Mouse (Mus musculus) CD4-positive, CD25-positive, alpha-beta regulatory T cell, adult 4 months (primary cell): ENCODE results near the gene Cep250. TPM values are rescaled to one million over a fixed set of nuclear protein-coding genes. Genes with fewer than 3 reads are reported as not detected.
"Not testable (repeated sequence)": the region's sequence is repeated elsewhere in the genome, so short reads cannot be mapped to it uniquely, and the experiment has no call there.

Experiments used
- ATAC-seq: one replicate; pipeline ENCODE4 v1.8.0; 2017
- polyA plus RNA-seq, 2 experiments: library from polyadenylated mRNA; unstranded; fragments of 100-300 nt; shearing (Covaris generic); gene quantifications; one replicate each; pipeline ENCODE4 v1.2.1; 2017

Cep250 gene
- polyA plus RNA-seq = 10 to 100 TPM; 34.0 to 50.2 TPM

DNA sequence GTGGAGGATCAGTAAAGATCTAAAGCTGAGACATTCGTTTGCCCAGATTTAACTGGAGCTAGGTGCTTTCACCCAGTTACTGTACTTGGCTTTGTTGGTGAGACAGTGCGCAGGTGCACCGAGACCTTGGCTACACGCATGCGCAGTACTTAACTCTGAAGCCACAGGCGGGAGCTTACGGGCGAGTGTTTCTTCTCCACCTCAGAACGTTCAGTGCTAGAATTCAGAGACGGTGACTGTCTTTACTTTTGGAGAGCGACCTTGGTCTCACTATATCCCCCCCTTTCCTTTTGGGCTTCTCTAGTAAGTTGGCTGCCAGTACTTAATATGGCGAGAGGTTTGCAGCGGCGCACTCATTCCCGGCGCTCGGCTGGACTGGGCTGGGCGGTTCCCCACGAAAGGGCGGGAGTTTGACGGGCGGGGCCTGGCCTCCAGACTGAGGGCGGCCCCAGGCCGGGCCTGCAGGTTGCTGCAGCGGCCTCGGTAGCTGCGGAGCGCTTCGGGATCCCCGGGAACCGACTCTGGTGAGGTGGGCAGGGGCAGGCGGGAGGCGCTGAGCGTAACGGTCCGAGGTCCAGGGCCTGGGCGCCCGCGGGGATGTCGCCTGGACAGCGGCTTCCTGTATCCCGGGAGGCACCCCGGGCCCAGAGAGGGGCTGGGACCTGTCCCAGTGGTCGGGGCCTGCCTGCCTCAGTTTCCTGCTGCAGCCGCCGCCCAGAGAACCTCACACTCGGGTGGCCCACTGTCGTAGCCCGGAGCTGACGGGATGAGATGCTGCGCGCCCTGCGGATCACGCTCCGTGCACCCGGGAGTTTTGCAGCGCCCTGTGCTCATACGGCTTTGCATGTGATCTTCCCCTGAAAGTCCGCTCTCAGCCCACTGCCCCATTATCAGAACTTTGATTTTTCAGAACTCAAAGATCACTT, at the start of gene Cep250:
Gene Cep250, plus strand, starts transcription at position 325 of the 926 bp plus-strand sequence.
- ATAC-seq = peak; percentile 95

DNA sequence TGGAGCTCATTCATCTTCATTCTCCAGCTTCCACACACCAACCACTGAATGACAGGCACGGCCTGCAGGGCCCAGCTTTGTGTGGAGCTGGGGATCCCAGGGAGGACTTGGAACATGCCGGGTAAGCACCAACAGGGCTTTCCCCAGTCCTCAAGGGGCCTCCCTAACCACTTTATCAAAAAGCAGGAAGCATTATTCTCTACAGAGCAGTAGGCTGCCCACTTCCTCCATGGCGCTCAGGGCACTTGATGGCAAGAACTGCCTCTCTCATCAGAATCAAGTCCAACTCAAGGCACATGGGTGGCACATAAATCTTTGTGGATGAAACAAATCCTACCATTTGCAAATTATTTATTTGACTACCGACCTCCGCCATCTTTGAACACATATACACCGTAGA, 41.6 kb upstream of the Cep250 start:
- ATAC-seq = no peak

DNA sequence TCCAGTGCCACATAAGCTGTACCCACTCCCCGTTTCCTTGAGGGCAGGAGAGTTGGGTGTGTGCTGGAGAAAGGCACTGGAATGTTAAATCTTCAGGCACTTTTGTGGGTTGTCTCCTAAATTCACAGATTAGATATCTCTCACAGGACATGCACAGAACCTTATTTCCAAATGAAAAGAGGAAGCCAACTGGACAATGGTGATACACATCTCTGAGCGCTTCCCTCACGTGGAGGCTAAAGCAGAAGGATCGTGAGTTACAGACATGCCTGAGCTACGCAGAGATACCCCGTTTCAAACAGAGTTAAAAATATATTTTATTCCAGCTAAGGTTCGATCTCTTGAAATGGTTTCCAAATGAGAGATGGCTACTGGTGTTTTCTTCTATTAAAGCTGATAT, 33.1 kb upstream of the Cep250 start:
- no peak for ATAC-seq

DNA sequence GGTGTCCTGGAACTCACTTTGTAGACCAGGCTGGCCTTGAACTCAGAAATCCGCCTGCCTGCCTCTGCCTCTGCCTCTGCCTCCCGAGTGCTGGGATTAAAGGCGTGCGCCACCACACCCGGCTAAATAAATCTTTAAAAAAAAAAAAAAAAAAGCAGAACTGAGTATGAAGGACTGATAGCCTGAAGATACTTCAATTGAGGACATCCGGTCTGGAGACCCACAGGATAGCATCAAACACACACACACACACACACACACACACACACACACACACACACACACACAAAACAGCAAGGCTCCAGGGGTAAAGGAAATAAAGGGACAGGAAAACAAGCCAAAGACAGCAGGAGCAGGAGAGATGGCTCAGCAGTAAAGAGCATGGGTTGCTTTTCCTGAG, 31.0 kb upstream of the Cep250 start:
- not testable (repeated sequence) for ATAC-seq

DNA sequence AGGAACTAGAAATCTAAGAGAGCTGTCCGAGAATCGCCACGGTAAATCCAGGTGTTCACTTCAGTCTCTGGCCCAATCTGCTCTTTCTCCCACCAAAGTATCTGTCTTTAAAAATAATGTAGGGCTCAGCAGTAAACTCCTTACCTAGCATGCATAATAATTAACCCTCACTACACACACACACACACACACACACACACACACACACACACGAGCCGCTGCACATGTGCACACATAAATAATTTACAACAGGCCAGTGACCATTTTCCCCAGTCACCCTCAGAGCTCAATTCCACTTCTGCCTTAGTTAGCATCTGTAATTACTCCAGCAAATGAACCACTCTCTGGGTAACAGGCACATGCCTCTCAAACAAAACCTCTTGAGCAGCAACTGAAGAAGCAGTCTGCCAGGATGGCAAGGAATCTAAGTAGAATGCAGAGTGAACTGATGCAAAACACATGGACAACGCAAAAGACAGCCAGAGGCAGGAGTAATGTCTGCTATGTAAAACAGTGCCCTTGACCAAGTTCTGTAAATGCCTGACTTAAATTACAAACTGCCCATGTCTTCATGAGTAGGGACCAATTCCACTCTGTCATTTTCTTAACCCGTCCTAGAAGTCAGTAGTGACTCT, 27.4 kb upstream of the Cep250 start:
- no peak for ATAC-seq

DNA sequence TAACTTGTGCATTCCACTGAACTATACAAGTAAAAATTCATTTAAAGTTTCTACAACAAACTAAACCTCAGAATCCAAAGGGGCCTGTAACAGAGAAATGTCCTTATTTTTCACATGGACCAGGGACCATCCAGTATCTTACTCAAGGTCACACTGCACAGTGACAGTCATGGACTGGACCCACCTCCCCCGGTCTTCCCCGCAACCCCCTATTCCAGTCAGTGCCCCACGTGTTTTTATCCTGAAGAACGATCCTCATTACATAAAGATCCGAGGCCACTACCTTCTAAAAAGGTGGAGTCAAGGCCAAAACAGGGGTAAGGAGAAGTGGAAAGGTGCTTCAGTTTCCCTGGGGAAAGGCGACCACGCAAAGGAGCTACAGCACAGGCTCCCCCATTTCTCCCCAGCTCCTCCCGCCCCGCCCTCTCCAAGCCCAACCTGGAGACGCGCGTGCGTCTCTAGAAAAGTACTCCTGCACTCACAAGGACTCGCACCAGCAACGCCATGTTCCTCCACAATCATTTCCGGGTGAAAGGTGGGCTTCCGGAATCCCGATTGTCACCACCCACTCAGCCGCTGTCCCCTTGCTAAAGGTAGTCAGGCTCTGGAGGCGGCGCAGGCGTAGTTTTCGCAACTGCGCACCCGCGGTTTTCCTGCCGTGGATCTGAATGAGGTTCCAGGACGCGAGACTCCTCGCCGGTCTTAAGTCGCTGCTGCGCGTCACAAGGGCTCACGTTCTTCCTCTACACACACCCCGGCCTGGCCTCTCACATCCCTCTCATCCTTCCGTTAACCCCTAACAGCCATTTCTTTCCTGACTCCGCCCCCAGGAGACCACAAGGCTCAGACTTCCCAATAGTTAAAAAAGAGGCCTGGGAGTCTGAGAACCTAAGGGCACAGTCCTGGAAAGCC, 26.5 kb upstream of the Cep250 start, which contains the start of gene Uqcc1:
Gene Uqcc1, minus strand, starts transcription at position 780 of the 912 bp plus-strand sequence.
- peak; percentile 97 for ATAC-seq

DNA sequence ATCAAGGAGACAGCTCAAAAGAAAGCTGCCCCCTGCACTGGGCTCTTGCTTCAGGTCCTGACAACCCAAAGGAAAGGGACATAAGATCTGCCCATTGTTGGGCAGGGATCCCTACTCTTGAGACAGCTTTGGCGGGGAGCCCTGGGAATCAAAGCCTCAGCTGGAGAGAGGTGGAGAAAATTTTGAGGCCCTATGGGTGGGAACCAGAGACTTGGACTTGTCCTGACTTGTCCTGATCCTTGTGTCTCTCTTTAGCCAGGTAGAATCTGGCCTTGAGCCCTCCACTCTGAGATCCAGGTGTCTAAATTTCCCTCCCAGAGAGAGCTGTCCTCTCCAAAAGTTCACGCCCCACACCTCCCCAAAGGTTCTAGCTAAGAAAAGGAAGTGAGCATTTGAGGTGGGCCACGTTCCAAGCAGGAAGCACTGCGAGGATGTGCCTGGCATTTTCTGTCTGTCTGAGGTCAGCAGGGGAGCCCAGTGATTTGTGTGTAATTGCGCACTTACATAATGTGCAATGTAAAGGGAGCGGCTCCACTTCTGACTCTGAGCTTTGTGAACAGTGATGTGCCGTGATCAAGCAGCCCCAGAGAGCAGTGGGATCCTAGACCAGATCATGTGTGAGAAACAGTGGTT, 16.2 kb upstream of the Cep250 start:
- no peak for ATAC-seq

DNA sequence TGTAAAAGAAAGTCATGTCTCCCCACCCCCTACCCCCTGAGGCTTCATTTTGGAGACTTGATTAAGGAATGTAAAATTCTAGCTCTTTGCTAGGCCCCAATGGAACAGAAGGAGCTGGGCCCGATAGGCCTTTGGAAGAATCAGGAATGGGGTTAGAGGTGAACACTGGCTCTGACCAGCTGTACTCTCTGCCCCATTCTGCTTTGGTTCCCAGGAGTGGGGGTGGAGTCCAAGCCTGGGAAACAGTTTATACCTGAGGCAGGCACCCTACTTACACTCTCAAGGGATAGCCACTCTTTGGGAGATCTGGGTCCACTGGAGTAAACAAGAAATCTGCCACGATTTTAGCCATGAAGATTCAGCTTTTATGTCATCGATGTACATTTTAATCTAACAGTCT, 15.6 kb upstream of the Cep250 start, which contains the start of gene Gm15557:
Gene Gm15557, plus strand, starts transcription at position 48 of the 400 bp plus-strand sequence.
- ATAC-seq = no peak

DNA sequence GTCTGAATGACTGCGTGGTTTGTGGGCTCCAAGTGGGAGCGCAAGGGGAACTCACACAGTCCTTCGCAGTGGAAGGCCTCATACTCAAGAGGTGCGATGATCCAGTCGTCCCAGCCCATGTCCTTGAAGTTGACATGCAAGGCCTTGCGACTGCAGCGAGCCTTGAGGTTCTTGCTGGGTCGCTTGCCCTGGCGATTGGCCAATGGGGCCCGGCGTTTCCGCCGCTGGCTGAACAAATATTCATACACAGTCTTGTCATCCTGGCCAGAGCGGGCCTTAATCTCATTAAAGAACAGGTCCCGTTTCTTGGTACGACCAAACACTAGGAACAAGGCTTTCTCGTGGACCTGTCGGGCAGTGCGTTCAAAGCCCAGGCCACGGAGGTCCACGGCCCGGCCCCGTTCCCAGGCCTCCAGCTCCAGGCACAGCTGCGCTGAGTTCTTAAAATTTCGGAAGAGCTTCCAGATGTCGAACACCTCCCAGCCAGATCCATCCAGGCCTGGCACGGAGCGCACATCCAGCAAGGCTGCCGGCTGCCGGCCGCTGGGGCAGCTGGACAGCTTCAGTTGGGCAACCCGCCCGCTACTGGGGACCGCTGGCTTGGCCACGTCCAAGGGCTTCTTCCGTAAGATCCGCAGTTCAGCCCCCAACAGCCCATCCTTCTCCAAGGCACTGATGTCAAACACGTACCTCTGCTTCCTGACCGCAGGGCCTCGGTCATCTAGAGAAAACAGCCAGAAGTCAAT, 14.4 kb upstream of the Cep250 start:
- no peak for ATAC-seq

DNA sequence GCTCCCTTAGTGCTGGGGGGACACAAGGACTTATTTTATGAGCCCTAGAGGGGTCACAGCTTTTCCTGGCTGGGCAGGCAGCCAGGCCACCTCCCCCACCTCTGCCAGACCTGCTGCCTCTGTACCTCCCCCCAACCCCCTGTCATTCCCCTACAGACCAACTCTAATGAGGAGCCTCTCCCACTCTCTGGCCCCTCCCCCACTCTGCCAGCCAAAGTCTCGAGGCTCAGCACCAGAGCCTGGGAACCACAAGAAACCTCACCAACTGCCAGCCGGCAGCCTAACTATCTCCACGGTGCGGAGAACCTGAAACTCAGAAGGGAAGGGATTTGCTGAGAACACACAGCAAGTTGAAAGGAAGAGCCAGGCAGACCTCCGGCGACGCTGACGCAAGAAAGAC, 12.8 kb upstream of the Cep250 start:
- ATAC-seq = no peak

DNA sequence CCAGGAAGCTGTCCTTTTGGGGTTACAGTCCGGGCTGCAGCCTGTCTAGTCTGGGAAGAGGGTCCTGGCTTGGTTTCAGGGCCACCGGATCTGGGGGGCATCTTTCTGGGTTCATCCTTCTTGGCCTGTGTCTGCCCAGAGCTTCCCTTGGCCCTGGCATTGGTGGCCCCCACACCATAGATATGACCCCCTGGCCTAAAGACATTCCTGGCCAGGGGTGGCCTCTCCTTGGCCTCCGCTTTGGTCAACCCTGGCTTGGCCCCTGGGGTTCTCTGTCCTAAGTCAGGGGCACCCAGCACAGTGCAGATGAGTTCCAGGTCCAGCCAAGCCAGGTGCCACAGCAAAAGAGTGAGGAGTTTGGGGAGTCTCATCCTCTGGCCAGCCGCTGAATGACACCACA, 11.6 kb upstream of the Cep250 start:
- no peak for ATAC-seq

DNA sequence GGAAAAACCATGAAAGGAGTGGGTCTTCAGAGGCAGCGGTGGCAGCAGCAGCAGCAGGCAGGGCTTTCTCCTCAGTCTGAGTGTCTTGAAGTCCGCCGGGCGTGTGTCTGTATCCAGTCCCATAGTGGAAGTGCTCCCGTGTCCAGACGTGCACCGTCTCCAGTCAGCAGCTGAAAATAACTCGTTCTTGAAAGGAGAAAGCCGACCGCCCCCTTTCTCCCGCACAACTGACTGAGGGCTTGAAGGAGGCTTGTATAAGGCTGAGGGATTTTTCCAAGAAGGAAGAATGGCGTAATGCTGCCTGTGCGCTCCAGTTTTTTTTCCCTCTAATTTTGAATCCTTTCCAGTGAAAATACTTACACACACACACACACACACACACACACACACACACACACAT, 11.1 kb upstream of the Cep250 start, which contains the start of gene Gdf5:
Gene Gdf5, minus strand, starts transcription at position 244 of the 400 bp plus-strand sequence.
- no peak for ATAC-seq

DNA sequence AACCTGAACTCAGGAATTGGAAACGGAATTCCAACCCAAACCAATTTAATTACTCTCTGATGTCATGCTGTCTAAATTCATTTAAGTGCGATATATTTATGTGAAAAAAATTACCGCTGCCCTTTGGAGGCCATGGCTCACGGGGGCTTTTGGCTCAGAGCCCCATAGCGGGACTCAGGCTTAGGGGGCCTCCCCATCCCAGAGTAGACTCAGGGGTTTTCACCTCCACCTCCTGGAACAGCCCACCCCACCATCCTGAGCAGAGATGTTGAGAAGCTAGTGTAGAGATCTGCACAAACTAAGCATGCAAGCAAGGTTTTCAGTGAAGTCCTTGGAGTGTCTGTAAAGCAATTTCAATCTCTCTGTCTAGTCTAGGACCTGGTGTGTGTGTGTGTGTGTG, 10.7 kb upstream of the Cep250 start:
- no peak for ATAC-seq

DNA sequence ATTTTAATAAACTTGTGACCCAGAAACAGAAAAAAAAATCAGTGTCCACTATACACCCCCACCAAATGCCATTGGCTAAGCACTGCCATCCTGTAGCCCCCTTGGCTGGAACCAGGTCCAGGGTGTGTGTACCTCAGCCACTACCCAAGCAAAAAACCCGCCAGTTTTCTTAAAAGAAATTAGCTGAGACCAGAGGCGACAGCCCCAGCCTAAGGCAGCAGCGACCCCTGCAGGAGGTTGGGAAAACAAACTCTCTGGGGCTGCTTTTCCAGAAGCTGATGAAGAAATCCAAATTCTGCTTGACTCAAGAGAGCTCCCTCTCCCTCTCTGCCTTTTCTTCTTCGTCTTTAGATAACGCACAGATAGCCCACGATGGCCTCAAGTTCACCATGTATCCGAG, 10.2 kb upstream of the Cep250 start:
- no peak for ATAC-seq

DNA sequence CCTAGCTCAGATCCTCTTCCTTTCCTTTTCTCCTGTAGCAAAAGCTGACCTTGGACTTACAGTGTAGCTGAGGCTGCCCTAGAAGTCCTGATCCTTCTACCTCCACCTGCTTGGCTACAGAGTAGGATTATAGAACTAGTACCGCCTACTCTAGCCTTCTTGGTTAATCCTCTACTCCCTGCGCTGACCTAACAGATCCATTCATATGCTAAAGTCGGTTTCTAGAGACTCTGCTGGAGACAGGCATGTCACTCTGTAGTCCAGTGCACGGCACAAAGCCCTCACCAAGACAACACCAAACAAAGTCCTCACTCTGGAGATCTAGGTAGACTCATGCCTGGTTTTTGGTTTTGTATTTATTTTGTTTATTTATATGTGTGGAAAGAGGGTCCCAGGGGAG, 9.8 kb upstream of the Cep250 start:
- no peak for ATAC-seq

DNA sequence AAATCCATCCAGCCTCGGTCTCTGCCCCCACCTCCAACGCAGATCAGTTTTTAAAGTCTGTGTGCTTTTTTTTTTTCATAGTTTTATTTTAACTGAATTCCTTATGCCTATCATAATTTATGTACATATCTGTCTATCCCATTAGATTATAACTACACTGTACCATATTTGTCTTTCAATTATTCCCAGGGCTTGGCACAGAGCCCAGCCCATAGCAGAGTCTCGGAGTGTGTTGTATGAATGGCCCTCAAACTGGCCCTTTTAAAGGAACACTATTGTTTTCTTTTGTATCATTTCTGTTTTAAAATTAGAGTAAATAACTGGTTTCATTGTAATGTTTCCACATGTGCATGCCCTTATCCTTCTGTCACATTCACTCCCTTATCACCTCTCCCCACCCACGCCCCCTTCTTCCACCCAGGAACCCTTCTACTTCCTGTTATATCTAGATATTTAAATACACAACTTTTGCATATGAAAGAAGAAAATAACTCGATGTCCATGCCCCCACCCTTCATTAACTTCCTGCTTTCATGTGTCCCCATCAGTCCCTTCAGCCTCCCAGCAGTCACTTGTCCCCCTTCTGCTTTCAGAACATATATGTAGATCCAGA, 8.8 kb upstream of the Cep250 start:
- ATAC-seq = no peak

DNA sequence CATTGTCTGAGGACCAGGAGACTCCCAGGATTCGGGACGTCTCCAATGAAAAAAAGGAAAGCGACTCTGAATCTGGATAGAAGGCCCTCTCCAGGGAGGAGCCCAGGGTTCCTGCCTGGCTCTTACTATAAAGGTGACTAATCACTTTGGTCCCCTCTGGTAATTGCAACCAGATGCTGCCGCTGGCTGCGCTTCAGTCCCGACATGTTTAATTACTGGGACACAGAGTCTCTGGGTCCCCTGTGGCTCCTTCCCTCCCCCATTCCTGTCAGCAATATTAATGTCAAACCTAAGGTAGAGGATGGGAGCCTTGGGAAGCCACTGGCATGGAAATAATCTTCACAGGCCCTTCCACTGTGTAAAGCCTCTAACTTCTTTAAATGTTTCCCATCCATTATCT, 6.9 kb upstream of the Cep250 start:
- no peak for ATAC-seq

DNA sequence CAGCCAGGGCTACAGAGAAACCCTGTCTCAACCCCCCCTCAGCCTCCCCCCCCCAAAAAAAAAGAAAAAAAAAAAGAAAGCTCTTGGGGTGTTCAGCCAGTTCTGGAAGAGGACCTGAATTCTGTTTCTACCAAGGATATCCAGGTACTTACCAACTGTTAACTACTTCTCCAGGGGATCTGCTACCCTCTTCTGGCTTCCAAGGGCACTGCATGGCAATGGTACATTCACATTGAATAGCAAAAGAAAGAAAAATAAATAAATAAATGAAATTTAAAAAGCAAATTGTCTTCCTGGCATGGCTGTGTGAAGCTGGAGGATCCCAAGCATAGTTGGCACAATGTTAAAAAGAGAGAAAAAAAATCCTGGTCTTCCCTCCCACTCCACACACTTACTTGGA, 4.3 kb upstream of the Cep250 start:
- ATAC-seq = no peak

DNA sequence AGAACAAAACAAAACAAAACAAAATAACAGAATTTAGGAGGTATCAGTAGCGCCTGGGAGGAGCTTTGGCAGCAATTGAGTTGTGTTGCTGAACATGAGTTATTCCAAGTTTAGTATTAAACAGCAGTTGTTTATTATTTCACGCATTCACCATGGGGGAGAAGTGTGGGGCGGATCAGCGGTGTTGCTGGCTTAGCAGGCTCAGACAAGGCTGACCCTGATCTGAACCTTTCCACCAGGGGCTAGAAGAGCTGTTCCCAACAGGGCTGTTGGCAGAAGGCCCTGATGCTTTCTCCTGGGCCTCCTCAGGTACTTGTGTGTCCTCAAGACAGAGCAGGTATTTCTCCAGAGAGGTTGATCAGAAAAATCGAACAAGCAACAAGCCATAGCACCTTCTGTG, 3.7 kb downstream of the Cep250 start:
- ATAC-seq = no peak

DNA sequence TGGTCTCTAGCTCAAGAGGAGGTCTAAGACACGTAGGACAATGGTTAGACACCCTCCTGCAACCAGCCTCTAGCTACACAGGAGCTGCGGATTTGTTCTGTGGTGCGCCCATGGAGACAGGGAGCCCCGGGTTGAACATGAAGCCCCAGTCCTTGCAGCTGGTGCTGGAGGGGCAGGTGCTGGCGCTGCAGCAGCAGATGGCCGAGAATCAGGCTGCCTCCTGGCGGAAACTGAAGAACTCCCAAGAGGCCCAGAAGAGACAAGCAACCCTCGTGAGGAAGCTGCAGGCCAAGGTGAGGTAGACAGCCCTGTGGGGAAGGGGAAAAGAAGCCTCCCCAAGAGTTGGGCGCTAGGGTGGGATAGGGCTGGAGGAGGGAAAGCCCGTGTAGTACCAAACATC, 5.6 kb downstream of the Cep250 start:
- no peak for ATAC-seq

DNA sequence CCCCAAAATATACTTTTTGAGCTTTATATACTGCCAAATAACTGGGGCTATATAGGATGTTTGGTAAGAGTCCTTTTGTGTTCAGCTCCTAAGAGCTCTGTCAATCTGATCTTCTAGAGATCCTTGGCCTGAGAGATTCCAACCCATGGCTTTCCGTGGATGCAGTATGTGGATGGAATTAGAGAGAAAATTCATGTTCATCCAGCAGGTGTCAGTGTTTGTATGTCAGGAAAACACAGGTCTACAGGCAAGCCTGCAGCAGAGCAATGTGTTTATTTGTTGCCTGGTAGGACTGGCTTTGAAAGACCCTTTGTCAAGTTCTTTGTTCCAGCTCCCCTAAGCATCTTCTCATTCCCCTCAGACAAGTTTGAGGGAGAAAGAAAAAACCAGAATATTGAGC, 6.7 kb downstream of the Cep250 start:
- ATAC-seq = no peak
